Comparison of ENCODE assay signal across 17 mouse cellular contexts in the genomic region with DNA sequence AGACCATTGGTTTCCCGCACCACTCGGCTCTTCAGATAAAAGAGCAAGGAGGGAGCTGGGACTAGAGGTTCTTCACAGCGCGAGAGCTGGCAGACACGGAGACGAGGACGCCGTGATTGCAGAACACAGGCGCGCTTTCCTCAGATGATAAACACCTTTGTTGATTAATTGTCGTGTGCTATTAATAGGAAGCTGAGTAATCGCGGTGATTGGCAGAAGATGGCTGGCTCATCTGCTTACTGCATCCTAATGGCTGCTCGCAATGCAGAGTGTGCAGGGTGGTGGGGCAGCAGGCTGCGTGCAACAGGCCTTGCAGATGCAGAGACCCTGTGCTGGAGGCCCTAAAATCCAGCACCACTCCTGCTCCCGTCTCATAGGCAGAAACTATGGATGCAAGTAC.
"Had no signal": no experiment of that assay in that cellular context is flagged by ENCODE, and none has a peak within 500 bp of the region (broad histone marks: within the 10 kb centered on the region; RNA-seq: fewer than 3 reads in every experiment).

No protein-coding gene starts in this region.

- H3K9ac ChIP-seq: limb, embryonic 13.5 days; liver, embryonic 12.5 days; liver, embryonic 15.5 days; lung, embryonic 15.5 days; midbrain, embryonic 12.5 days; midbrain, embryonic 15.5 days; neural tube, embryonic 12.5 days had no signal

- H3K4me2 ChIP-seq: limb, embryonic 13.5 days; liver, embryonic 12.5 days; liver, embryonic 15.5 days; lung, embryonic 15.5 days; midbrain, embryonic 12.5 days; midbrain, embryonic 15.5 days; neural tube, embryonic 12.5 days had no signal

- ATAC-seq: liver, embryonic 12.5 days; midbrain, embryonic 15.5 days had no signal

- H3K27ac ChIP-seq: kidney, postnatal 0 days; limb, embryonic 10.5 days; limb, embryonic 13.5 days; liver, embryonic 12.5 days; liver, embryonic 15.5 days; lung, embryonic 15.5 days; midbrain, embryonic 12.5 days; midbrain, embryonic 15.5 days; neural tube, embryonic 12.5 days had no signal

- H3K9me3 ChIP-seq: limb, embryonic 10.5 days; limb, embryonic 13.5 days; liver, embryonic 15.5 days; lung, embryonic 15.5 days; midbrain, embryonic 12.5 days; midbrain, embryonic 15.5 days; neural tube, embryonic 12.5 days had no signal

- DNase-seq: kidney, adult 2 months; kidney, postnatal 25 days; liver; lung, adult 18-20 months; lung, postnatal 10 days; lung, postnatal 36 days; thymus, adult 18-20 months; thymus, postnatal 36 days had no signal

- H3K4me3 ChIP-seq: limb, embryonic 10.5 days; limb, embryonic 13.5 days; liver, embryonic 12.5 days; liver, embryonic 15.5 days; lung, embryonic 15.5 days; midbrain, embryonic 12.5 days; midbrain, embryonic 15.5 days; neural tube, embryonic 12.5 days had no signal

- H3K4me1 ChIP-seq: liver, embryonic 12.5 days; liver, embryonic 15.5 days; lung, embryonic 15.5 days; midbrain, embryonic 15.5 days; neural tube, embryonic 12.5 days had no signal

- H3K27me3 ChIP-seq: liver, embryonic 12.5 days; liver, embryonic 15.5 days; lung, embryonic 15.5 days; midbrain, embryonic 12.5 days; midbrain, embryonic 15.5 days; neural tube, embryonic 12.5 days had no signal

- H3K36me3 ChIP-seq: limb, embryonic 10.5 days; limb, embryonic 13.5 days; liver, embryonic 12.5 days; liver, embryonic 15.5 days; lung, embryonic 15.5 days; midbrain, embryonic 12.5 days; midbrain, embryonic 15.5 days; neural tube, embryonic 12.5 days had no signal
